Mouse (Mus musculus) layer of hippocampus, adult 18-20 months (tissue): ENCODE results near the gene Slc4a2. TPM values are rescaled to one million over a fixed set of nuclear protein-coding genes. Genes with fewer than 3 reads are reported as not detected.
"Not testable (repeated sequence)": the region's sequence is repeated elsewhere in the genome, so short reads cannot be mapped to it uniquely, and the experiment has no call there.

Source experiments
- DNase-seq, 2 experiments: peaks; one replicate each; pipeline ENCODE4 v3.0.0; 2022; ENCODE audit warnings: low spot score in 2 of 2
- total RNA-seq, 2 experiments: library from RNA; stranded (reverse); gene quantifications; 2 replicates each; pipeline ENCODE4 v1.2.3; 2021

Slc4a2 gene
- total RNA-seq, 2 experiments from 2014 or later, result 30.1 to 30.8 TPM

DNA sequence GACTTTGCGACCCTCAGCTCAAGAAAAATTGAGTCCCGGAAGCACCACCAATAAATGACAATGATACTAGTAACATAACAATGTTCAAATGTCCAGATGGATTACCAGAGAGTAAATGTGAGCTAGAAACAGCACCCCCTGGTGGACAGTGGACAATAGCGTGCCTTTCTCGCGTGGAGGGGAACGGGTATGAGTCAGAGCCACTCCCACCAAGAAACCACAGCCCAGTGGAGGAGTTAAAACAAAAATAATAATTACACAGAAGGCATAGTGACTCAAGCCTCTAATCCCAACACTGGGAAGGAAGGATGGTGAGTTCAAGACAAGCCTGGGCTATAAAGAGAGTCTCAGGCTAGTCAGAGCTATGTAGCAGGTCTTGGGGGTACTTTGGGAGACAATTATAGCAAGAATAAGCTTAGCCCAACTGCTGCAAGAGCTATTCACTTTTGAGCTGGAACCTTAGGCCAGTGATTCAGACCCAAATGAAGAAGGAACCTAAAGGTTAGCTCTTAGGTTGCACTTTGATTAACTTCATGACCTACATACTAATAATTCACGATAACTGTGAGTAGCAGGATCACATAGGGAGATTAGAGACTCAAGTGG lies 30.1 kb upstream of the Slc4a2 start, which contains the start of gene Abcb8:
Gene Abcb8 (plus strand): TSS at position 272 of the 606 bp plus-strand sequence.
- DNase-seq, result peak; percentile 81 to 93

DNA sequence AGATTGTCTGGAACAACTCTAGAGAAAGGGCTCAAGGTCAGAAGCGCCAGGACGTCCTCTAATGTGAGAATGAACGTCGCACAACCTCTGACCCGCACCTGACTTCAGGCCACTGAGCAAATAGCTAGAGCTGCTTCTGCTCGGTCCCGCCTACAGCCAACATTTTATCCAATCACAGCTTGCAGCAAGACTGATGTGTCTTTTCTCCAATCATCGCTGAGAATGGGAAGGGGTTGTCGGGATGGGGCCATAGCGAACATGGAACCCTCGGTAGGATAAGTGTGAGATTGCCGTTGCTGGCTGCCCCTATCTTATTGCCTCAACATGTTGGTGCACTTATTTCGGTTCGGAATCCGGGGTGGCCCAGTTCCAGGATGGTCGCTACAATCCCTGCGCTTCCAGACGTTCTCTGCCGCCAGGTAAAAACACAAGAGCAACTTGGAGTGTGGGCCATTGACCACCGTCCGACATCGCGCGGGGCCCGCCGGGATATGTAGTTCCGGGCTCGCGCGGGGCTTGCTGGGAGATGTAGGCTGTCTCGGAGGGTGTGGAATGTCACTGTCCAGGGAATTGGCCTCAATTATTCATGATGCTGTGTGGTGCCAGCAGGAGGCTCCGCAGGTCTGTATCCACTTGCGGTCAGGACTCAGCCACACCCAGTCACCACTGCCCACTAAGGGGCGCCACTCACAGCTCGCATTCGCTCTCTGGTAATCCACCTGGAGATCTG lies 29.3 kb upstream of the Slc4a2 start:
- DNase-seq, result peak; percentile 95 to 99

DNA sequence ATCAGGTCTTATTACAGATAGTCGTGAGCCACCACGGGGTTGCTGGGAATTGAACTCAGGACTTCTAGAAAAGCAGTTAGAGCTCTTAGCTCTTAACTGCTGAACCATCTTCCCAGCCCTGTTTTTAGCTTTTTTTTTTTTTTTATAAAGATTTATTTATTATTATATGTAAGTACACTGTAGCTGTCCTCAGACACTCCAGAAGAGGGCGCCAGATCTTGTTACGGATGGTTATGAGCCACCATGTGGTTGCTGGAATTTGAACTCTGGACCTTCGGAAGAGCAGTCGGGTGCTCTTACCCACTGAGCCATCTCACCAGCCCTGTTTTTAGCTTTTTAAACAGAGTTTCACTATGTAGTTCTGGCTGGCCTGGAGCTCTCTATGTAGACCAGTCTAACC lies 27.4 kb upstream of the Slc4a2 start:
- DNase-seq, result not testable (repeated sequence)

DNA sequence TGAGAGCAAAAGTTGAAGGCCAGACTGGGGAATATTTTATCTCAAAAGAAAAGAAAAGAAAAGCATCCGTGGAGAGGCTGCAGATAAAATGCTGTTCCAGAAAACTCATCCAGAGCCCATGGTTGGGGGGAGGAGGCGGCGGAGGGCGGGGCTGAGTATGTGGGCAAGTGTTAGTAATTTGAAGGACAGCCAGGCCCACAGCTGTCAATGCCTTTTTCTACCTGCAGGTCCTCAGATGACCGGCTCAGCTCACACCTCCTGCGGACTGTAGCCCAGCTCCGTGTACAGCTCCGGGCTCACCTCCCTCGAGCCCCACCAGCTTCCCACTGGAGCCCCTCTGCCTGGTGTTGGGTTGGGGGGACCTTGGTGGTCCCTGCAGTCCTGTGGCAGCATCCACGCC lies 24.0 kb upstream of the Slc4a2 start:
- no peak for DNase-seq

DNA sequence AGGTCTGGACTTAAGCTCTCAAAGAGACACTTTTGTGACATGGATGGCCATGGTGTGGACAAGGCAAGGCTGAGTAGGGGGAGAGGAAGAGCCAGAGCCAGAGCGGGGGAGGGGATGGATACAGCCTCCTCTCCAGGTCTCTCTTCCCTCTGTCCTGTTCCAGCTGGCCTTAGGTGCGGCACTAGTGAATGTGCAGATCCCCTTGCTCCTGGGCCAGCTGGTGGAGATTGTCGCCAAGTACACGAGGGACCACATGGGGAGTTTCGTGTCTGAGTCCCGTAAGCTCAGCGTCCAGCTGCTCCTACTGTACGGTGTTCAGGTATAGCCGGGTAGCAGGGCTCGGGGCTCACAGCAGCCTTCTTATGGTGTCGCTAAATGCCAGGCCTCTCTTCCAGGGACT lies 23.3 kb upstream of the Slc4a2 start:
- no peak for DNase-seq

DNA sequence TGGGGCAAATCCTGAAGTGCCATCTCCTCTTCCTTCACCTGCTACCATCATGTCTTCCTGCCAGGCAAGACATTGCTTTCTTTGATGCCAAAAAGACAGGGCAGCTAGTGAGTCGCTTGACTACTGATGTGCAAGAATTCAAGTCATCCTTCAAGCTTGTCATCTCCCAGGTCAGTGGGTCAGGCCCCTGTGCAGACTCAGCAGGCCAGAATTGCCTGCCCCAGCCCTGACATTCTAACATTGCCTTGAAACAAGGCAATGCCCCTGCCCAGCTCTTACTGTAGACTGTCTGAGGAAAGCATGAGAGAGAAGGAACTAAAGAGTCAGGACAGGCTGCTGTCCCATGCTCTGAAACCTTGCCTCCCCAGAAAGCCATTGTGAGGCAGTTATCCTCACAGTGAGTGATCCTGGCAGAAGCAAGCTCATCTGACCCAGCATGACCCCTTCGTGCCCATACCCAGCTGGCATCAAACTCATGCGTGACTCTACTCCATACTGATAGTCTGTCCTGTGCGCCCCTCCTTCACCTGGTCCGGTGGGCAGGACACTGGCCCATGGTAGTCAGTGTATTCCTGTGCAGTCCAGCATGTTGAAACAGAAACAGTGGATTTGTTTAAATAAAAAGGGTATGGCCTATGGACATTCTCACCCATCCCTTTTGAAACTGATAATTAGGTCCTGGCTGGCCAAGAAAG lies 22.6 kb upstream of the Slc4a2 start:
- no peak for DNase-seq

DNA sequence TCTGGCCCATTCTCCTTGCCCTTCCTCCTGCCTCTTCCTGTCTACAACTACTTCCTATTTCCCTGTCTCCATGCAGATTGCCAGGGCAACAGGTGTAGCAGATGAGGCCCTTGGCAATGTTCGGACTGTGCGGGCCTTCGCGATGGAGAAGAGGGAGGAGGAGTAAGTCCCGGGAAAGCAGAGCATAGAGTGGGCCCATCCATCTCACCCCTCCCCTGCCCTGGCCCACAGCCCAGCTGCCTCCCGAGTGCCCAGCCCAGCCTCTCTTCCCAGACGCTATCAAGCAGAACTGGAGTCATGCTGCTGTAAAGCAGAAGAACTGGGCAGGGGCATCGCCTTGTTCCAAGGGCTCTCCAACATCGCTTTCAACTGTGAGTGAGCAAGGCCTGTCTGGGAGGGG lies 21.7 kb upstream of the Slc4a2 start:
- no peak for DNase-seq

DNA sequence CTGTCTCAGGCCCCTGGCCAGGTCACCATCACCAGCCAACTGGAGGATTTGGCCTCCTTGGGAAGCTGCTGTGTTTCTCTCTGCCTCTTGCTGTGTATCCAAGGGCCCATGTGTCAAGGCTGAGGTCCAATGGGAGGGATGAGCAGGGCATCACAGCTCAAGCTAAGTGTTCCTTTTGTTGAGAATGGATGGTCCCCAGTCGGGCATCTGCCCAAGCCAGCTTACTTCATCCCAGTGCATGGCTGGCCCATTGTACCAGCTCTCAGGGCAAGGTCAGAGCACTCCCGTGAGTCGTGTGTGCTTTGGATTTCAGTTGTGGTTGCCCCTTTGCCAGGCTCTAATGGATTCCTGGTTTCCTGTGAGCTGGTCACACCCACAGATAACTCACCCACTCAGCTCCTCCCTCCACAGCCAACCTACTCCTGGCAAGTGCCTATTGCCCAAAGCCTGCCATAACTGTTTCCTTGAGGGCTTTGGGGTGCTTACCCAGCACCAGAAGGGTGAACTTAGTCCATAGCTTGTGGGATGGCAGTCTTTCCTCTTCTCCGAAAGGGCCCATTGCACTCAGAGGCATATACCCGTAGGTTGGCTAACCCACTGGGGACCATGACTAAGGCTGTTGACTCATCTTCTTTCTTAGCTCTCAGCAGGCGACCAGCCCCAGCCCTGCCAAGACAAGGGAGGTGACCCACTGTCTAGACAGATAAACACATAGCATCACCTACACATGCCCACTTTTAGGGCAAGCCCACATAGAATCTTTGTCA lies 18.9 kb upstream of the Slc4a2 start:
- no peak for DNase-seq

DNA sequence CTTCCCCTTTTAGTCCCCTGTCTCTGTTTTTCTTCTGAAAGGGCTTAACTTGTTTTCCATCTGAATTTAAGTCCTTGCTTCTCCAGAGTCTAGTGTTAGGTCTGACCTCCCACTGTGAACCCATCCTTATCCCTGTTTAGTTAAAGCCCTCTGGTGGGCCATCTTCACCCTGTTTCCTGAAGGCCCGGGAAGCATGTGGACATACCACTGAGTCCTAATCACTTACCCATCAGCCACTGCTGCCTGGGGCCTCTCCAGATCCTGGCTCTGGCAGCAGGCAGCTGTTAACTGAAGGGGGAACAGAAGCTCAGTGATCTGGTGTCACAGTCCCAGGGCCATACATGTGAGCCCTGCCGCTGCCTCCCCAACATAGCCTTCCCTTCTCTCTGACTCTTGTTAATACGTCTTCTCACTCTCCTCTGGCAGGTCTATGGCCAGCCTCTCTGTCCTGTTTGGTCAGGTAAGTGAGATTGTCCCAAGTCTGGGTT lies 18.2 kb upstream of the Slc4a2 start:
- no peak for DNase-seq

DNA sequence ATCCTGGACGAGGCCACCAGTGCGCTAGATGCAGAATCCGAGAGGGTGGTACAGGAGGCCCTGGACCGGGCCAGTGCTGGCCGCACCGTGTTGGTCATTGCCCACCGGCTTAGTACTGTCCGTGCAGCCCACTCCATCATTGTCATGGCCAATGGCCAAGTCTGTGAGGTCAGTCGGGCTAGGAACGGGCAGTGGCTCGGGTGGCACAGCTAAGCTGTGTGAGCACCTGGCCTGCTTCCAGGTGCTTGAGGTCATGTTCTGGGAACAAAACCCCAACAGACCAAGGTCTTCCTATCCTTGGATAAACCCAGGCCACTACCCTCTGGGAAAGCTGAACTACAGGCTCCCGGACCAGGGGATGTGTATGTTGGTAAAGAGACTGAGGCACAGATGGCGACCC lies 15.0 kb upstream of the Slc4a2 start:
- no peak for DNase-seq

DNA sequence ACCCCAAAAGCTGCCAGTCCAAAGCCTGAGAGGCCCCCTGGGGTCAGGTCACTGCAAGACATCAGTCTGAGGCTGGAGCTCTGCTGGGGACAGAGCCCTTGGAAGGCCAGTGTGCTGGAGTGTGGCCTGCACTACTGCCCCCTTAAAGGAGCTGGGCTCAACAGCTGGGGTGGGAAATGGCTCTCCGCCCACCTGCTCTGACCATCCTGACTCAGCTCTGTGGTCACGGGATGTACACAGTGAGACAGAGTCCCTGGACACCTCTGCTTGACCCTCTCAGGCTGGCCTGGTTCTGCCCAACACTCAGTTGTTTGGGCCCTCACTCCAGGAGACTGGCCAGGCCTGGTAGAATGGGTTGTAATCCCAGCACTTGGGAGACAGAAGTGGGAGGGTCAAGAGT lies 14.2 kb upstream of the Slc4a2 start:
- DNase-seq, result no peak

DNA sequence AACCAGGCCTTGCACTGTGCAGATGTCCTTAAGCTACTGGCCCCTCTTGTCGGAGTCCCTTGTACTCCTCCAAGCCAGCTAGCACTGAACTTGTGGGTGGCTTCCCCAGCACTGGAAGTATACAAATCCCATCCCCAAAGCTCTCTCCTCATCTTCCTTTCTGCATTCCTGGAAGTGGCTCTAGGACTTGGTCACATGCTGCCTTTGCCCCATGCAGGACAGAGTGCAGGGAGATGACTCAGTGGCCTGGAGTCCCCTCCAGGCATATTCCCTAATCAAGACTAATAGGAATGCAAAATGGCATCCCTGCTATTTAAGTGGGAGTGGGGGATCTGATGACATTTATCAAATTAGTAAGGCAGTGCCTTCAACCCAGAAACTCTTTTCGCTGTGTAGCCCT lies 11.6 kb upstream of the Slc4a2 start:
- DNase-seq, result no peak

DNA sequence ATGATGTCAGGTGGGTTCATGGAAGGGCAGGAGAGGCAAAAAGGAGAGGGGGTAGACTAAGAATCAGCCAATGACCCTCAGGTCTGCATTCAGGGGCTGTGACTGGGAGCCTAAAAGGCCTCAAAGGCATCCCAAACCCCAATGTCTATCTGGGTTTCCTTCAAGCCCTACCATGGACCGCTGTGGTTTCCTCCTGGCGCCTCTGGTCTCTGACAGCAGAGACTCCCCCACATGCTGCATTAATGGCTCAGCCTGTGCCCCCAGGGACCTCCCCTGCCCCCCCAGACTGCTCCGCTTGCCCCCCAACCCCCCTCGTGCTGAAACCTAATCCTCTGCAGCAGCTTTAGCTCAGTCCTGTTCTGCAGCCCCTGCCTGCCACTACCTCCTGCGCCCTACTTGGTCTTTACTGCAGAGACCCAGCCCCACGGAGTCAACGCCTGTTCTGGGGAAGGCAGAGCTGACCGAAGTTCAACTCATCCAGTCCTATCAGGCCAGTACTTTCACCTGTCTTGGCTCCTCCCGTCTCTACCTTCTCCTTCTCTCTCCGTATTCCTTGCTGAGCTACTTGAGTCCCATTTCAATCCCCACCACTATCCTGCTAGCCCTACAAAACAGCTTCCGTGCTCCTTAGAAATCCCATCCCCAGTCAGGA lies 10.5 kb upstream of the Slc4a2 start, which contains the start of gene Asic3:
Gene Asic3 (plus strand): TSS at position 351 of the 652 bp plus-strand sequence.
- no peak for DNase-seq

DNA sequence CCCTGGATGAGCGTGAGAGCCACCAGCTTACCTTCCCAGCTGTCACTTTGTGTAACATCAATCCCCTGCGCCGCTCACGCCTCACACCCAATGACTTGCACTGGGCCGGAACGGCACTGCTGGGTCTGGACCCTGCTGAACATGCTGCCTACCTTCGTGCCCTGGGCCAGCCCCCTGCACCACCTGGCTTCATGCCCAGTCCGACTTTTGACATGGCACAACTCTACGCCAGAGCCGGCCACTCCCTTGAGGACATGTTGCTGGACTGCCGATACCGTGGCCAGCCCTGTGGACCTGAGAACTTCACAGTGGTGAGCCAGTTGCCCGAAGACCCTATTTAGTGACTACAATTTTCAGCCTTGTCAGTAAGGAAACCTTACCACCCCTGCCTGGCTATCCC lies 9.7 kb upstream of the Slc4a2 start:
- DNase-seq, result no peak

DNA sequence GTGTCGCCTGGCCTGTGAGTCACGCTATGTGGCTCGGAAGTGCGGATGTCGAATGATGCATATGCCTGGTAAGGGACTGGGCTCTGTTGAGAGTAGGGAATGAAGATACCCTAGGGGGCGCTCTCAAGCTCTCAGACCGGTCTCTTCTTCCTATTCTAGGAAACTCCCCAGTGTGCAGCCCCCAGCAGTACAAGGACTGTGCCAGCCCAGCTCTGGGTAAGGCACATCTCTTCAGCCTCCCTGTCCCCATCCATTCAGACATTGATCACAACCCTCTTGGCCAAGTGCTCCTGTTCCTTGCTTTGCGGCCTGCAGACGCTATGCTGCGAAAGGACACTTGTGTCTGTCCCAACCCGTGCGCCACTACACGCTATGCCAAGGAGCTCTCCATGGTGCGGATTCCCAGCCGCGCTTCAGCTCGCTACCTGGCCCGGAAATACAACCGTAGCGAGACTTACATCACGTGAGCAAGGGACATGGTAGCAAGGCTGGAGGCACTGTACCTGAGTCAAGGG lies 7.4 kb upstream of the Slc4a2 start:
- DNase-seq, result peak; percentile 54 to 84

DNA sequence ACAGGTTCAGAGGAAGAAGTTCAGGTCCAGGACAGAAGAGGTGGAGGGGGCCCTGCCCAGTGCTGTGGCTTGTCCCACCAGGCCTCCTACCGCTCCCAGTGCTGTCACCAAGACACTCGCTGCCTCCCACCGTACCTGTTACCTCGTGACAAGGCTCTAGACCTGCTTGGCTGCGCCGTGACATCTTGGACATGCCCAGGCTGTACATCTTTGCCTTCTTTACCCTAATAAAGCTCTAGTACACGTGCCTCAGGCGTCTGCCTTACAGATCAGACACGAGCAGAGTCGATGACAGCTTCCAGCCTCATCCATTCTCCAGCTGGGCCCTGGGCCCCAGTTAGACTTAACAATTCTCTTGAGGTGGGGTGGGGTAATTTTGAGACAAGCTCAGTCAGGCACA lies 6.0 kb upstream of the Slc4a2 start:
- DNase-seq, result no peak

DNA sequence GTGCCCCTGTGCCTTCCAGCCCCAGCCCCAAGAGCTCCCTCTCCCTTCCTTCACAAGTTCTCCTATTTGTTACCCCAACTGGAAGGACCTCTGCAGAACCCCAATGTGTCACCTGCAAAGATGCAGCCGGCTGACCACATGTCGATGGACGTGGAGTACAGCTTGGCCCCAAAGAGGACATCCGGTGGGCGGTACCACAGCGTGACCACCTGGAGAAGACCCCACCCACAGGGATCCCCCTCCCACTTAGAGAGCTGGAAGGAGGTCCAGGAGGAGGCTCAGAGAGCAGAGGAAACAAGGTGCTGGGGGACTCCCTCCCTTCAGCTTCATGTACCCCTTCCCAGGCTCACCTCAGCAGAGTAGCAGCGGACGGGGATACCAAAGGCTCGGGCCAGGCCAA lies 3.3 kb upstream of the Slc4a2 start:
- DNase-seq, result no peak

DNA sequence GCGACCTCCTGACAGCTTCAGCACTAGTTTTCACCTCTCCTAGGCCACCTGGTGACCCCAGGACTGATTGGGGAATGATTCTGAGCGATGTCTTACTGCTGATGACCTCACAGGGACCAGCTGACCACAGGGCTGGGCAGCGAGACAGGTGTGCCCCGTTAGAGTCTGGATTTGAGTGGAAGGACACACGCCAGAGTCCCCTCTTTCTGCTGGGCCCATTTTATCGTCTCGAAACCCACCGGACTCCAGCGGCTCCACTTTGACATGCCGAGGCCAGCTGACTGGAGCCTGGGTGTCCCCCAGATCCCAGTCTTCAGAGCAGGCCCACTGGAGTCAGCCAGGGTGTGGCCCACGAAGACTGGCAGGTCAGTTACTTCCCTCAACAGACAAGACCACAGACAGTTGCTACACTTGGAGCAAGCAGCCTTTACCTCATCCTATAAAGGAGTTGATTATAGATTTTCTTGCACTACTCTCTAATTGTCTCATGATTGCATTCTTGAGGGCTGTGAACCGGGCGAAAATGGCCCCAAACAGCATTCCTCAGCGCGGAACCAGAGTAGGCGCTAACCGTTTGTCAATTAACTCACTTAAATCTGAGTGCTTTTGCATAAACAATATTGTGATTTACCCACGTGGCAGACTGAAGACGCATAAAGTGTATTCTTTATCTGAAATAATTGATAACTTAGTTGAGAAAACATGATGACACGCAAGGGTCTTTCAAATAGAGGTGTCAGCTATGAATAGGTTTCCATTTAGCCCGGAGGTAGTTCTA lies 556 bp downstream of the Slc4a2 start:
- no peak for DNase-seq

DNA sequence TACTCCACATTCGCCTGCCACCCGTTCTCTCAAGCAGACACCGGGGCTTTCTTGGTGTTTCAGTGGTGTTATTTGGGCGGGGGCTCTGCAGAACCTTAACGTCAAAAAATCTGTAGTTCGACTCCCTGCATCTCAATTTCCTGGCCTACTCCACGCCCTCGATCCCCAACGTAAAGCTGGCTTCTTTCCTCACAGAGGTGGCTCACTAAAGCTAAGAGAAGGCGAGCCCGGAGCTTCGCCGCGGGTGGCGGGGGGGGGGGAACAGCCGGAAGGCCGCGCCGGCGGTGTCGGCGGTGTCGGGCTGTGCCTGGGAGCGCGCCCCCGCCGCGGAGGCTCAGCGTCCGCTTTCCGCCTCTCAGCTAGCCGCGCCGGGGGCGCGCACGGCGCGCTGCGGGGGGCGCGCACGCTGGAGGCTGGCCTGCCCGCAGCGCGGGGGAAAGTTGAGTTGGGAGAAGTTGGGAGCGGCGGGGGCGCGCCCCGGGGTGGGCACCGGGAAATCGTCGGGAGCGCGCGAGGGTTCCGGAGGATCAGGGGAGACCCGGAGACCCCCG lies 1.3 kb downstream of the Slc4a2 start:
- peak; percentile 48 to 73 for DNase-seq
